Mouse (Mus musculus): ENCODE results near the gene Rpl23. TPM values are rescaled to one million over a fixed set of nuclear protein-coding genes. Genes with fewer than 3 reads are reported as not detected.
"Not testable (repeated sequence)": the region's sequence is repeated elsewhere in the genome, so short reads cannot be mapped to it uniquely, and the experiment has no call there.

Rpl23 gene
- total RNA-seq, 2 experiments from 2014 or later = 793 to 832 TPM

- DNase-seq = peak; percentile 91
Measured at GRCm38 (mm10) chr11:97766154-97766881, 15.9 kb downstream of the Rpl23 start, which contains the start of gene Cwc25. Cwc25 (minus strand) TSS chr11:97766556.

GRCm38 (mm10) chr11:97761638-97762037, 20.6 kb downstream of the Rpl23 start:
- DNase-seq = no peak

- no peak for DNase-seq
Measured at GRCm38 (mm10) chr11:97758942-97759341, 23.3 kb downstream of the Rpl23 start.

- no peak for DNase-seq
Measured at GRCm38 (mm10) chr11:97758125-97758524, 24.1 kb downstream of the Rpl23 start.

GRCm38 (mm10) chr11:97753277-97753676, 29.0 kb downstream of the Rpl23 start:
- no peak for DNase-seq

GRCm38 (mm10) chr11:97748496-97748895, 33.7 kb downstream of the Rpl23 start:
- no peak for DNase-seq

GRCm38 (mm10) chr11:97747773-97748172, 34.5 kb downstream of the Rpl23 start:
- peak; percentile 34 for DNase-seq

- DNase-seq = no peak
Measured at GRCm38 (mm10) chr11:97745331-97745721, 36.9 kb downstream of the Rpl23 start.

- peak; percentile 97 for DNase-seq
Measured at GRCm38 (mm10) chr11:97744718-97745330, 37.4 kb downstream of the Rpl23 start.

GRCm38 (mm10) chr11:97744063-97744717, 38.0 kb downstream of the Rpl23 start, which contains the start of gene Pip4k2b:
Pip4k2b (minus strand) TSS chr11:97744704.
- DNase-seq = peak; percentile 58

GRCm38 (mm10) chr11:97743423-97743822, 38.8 kb downstream of the Rpl23 start:
- no peak for DNase-seq

GRCm38 (mm10) chr11:97742591-97742990, 39.6 kb downstream of the Rpl23 start:
- no peak for DNase-seq

GRCm38 (mm10) chr11:97742157-97742556, 40.1 kb downstream of the Rpl23 start:
- no peak for DNase-seq

- no peak for DNase-seq
Measured at GRCm38 (mm10) chr11:97740190-97740589, 42.0 kb downstream of the Rpl23 start.

- DNase-seq = no peak
Measured at GRCm38 (mm10) chr11:97739155-97739554, 43.1 kb downstream of the Rpl23 start.

GRCm38 (mm10) chr11:97738703-97739102, 43.5 kb downstream of the Rpl23 start:
- no peak for DNase-seq

GRCm38 (mm10) chr11:97737600-97737999, 44.6 kb downstream of the Rpl23 start:
- no peak for DNase-seq

- DNase-seq = no peak
Measured at GRCm38 (mm10) chr11:97736645-97737044, 45.6 kb downstream of the Rpl23 start.

GRCm38 (mm10) chr11:97734810-97735209, 47.4 kb downstream of the Rpl23 start:
- not testable (repeated sequence) for DNase-seq

- no peak for DNase-seq
Measured at GRCm38 (mm10) chr11:97733689-97734088, 48.5 kb downstream of the Rpl23 start.

GRCm38 (mm10) chr11:97728730-97729129, 53.5 kb downstream of the Rpl23 start:
- DNase-seq = no peak

- DNase-seq = no peak
Measured at GRCm38 (mm10) chr11:97728311-97728710, 53.9 kb downstream of the Rpl23 start.

Measured in gastrocnemius, postnatal 10 days (tissue).